Mouse (Mus musculus): Measurements from ENCODE around the gene Aars2. TPM values are rescaled to one million over a fixed set of nuclear protein-coding genes. Genes with fewer than 3 reads are reported as not detected.

The Aars2 gene
- total and polyA plus RNA-seq, 3 experiments = 12.4 to 23.1 (median 17.5) TPM

GRCm38 (mm10) chr17:45490532-45491154 is 16.0 kb upstream of the Aars2 start:
- H3K36me3 ChIP-seq (replicated peaks in 1 of 2; ENCODE audit: control insufficient read depth in 1 of 2, insufficient read depth in 1 of 2, low read length in 1 of 2) = no peaks in the 10 kb centered on the region
- no peak overlapping the region for H3K4me2 ChIP-seq (ENCODE audit: insufficient read depth, low read depth, poor library complexity, severe bottlenecking)
- no peaks in the 10 kb centered on the region for H3K79me2 ChIP-seq (replicated peaks; ENCODE audit: control insufficient read depth, extremely low read depth, insufficient read depth, poor library complexity, severe bottlenecking)
- no peak overlapping the region for H3K9ac ChIP-seq (ENCODE audit: insufficient read depth, low read depth)
- H3K4me3 ChIP-seq (replicated peaks in 1 of 3; ENCODE audit: low read depth in 2 of 3, low read length in 2 of 3, poor library complexity in 1 of 3) = no peak overlapping the region
- H3K4me1 ChIP-seq (ENCODE audit: control insufficient read depth in 1 of 2, insufficient read depth in 2 of 2) = peaks cover 11 to 19% of the 10 kb centered on the region in 2 experiments
- no peak overlapping the region for H3K27ac ChIP-seq (ENCODE audit: insufficient read depth, low read depth)
- TF ChIP-seq MAFK (IDR thresholded peaks at IDR 0.05; ENCODE audit: insufficient replicate concordance, low read length) = no peak
- TF ChIP-seq SIN3A (IDR thresholded peaks at IDR 0.05; ENCODE audit: low read length) = no peak
- TF ChIP-seq POLR2A (IDR thresholded peaks at IDR 0.05; ENCODE audit: low read depth, low read length) = no peak
- TF ChIP-seq MAX (IDR thresholded peaks at IDR 0.05; ENCODE audit: low read length) = no peak
- TF ChIP-seq IRF4 (IDR thresholded peaks at IDR 0.05; ENCODE audit: low read depth, low read length) = no peak
- TF ChIP-seq USF1 (IDR thresholded peaks at IDR 0.05; ENCODE audit: low read depth, low read length) = no peak
- no peak for TF ChIP-seq ZC3H11A (IDR thresholded peaks at IDR 0.05; ENCODE audit: low read depth, low read length)
- no peak for TF ChIP-seq MAZ (IDR thresholded peaks at IDR 0.05; ENCODE audit: low read depth, low read length)
- no peak for TF ChIP-seq EP300 (IDR thresholded peaks at IDR 0.05; ENCODE audit: low read length)
- no peak for TF ChIP-seq PAX5 (IDR thresholded peaks at IDR 0.05; ENCODE audit: low read length)
- TF ChIP-seq BHLHE40 (IDR thresholded peaks at IDR 0.05; ENCODE audit: low read depth, low read length) = no peak
- TF ChIP-seq E2F4 (IDR thresholded peaks at IDR 0.05; ENCODE audit: insufficient replicate concordance, low read depth, low read length) = no peak
- TF ChIP-seq RAD21 (IDR thresholded peaks at IDR 0.05; ENCODE audit: low read depth, low read length) = no peak
- no peak for TF ChIP-seq CHD2 (IDR thresholded peaks at IDR 0.05; ENCODE audit: low read length)
- in situ Hi-C loops (cut with MboI; ENCODE audit: low pct_ligation_motif_present, low pct_unique_long_range_greater_than_20kb, low sequenced_read_pairs) = loop anchor here (25.0 kb wide), 1 partner anchor 172 kb away; the partner anchor contains the start of gene Capn11
- H3K27me3 ChIP-seq (replicated peaks) = peaks cover 5% of the 10 kb centered on the region
- dilution Hi-C loops (cut with MboI; ENCODE audit: extremely low pct_ligation_motif_present, extremely low pct_unique_long_range_greater_than_20kb, low sequenced_read_pairs) = no loop called here
- H3K9me3 ChIP-seq (replicated peaks; ENCODE audit: low read length) = peaks cover 6% of the 10 kb centered on the region
- no peak for DNase-seq (ENCODE audit: extremely low read depth)

DNA sequence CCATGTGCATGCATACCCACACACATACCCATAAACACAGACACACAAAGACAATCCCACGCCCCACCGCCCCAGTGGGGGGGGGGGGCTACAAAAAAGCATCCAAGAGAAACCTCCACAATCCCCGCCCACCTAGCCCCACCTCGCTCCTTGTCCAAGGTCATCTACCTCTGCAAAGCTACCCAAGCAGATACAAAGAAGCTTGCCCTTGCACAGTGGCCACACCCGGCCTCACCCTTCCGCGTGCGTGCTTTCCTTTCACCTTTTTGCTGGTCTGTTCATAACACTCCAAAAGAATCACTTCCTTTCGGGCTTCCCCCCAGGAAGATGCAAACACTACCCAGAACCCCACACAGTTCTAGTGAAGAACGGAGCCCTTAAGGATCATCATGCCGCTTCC is 11.2 kb upstream of the Aars2 start:
- Histone ChIP-seq H3K9me3 (replicated peaks; ENCODE audit: low read length) (peaks cover 6% of the 10 kb centered on the region), H3K27ac (ENCODE audit: insufficient read depth, low read depth) (no peak overlapping the region), H3K4me1 (ENCODE audit: control insufficient read depth in 1 of 2, insufficient read depth in 2 of 2) (peaks cover 3 to 4% of the 10 kb centered on the region in 2 experiments; a peak in 3 of 4 replicates), H3K4me2 (ENCODE audit: insufficient read depth, low read depth, poor library complexity, severe bottlenecking) (no peak overlapping the region), H3K36me3 (replicated peaks in 1 of 2; ENCODE audit: control insufficient read depth in 1 of 2, insufficient read depth in 1 of 2, low read length in 1 of 2) (no peaks in the 10 kb centered on the region), H3K9ac (ENCODE audit: insufficient read depth, low read depth) (no peak overlapping the region), H3K27me3 (replicated peaks) (peaks cover 2% of the 10 kb centered on the region), H3K4me3 (replicated peaks in 1 of 3; ENCODE audit: low read depth in 2 of 3, low read length in 2 of 3, poor library complexity in 1 of 3) (no peak overlapping the region), H3K79me2 (replicated peaks; ENCODE audit: control insufficient read depth, extremely low read depth, insufficient read depth, poor library complexity, severe bottlenecking) (no peaks in the 10 kb centered on the region)
- in situ Hi-C loops (cut with MboI; ENCODE audit: low pct_ligation_motif_present, low pct_unique_long_range_greater_than_20kb, low sequenced_read_pairs) = loop anchor here (25.0 kb wide), 1 partner anchor 167 kb away; the partner anchor contains the start of gene Capn11
- no peak for DNase-seq (ENCODE audit: extremely low read depth)
- TF ChIP-seq KAT2A (IDR thresholded peaks at IDR 0.05; ENCODE audit: insufficient replicate concordance, low read length) (no peak), TBP (conservative IDR thresholded peaks at IDR 0.05; ENCODE audit: low read depth, low read length) (no peak), JUND (conservative IDR thresholded peaks at IDR 0.05; ENCODE audit: low read depth, low read length) (no peak), RCOR1 (conservative IDR thresholded peaks at IDR 0.05; ENCODE audit: low read depth, low read length) (no peak), NRF1 (IDR thresholded peaks at IDR 0.05; ENCODE audit: low read depth, low read length) (no peak), CTCF (conservative IDR thresholded peaks at IDR 0.05 in 1 of 2, IDR thresholded peaks at IDR 0.05 in 1 of 2; ENCODE audit: low read depth in 2 of 2, low read length in 2 of 2) (no peak)
- dilution Hi-C loops (cut with MboI; ENCODE audit: extremely low pct_ligation_motif_present, extremely low pct_unique_long_range_greater_than_20kb, low sequenced_read_pairs) = no loop called here
